Mouse (Mus musculus): ENCODE data around the gene Sphk1.
A peak's percentile ranks its signal among the peaks of the same experiment; 100 is the strongest.
"Not testable (repeated sequence)": the region's sequence is repeated elsewhere in the genome, so short reads cannot be mapped to it uniquely, and the experiment has no call there.

Sphk1 gene

GRCm38 (mm10) chr11:116530187-116531147 lies at the start of gene Sphk1:
Gene Sphk1 (plus strand): TSS chr11:116530925.
- no peak for DNase-seq

- no peak for DNase-seq
Observed at GRCm38 (mm10) chr11:116480975-116481374, 49.8 kb upstream of the Sphk1 start.

DNA sequence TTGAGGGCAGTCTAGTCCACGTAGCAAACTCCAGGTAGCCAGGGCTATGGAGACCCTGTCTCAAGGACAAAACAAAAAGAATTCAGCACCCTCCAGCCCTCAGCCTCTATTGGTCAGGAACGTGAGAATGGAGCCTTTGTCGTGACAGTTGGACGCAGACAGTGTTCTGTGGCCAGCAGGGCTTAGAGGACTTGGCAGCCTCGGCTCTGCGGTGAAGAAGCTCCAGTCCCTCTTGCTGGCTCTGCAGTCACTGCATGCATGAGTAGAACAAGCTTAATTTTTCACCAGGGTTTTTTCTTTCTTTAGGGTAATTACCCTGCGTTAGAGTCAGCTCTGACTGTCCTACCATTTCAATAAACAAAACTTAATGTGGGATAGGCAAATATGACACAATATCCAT lies 48.9 kb upstream of the Sphk1 start:
- DNase-seq = no peak

DNA sequence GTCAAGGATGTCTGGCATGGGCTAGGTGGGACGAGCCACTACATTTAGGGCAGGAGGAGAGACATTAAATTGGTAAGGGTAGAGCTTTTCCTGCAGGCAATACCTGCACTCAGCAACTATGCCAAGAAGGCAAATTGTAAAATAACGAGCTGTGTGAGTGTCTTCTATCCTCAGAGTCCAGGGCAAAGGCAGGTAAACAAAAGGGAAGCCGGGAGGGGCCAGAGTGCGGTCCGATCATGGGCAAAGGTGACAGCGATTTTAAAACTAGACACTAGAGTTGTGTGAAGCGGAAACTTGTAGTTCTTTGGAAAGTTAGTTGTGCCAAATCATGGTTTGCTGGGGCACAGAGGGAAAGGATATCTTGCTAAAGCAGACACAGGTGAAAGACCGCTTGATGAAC lies 46.5 kb upstream of the Sphk1 start:
- DNase-seq = no peak

DNA sequence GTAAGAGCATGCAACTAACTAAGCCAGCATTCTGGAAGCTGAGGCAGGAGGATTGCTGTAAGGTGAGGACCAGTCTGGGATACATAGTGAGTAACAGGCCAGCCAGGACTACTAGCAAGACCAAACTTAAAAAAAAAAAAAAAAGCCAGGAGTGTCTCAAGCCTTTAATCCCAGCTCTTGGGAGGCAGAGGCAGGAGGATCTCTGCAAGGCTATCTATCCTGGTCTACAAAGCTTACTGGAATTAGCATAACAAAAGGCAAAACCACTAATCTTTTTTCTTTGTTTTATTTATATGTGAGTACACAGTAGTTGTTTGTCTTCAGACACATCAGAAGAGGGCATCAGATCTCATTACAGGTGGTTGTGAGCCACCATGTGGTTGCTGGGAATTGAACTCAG lies 42.5 kb upstream of the Sphk1 start:
- DNase-seq = no peak

GRCm38 (mm10) chr11:116488693-116489375 lies 41.9 kb upstream of the Sphk1 start:
- no peak for DNase-seq

DNA sequence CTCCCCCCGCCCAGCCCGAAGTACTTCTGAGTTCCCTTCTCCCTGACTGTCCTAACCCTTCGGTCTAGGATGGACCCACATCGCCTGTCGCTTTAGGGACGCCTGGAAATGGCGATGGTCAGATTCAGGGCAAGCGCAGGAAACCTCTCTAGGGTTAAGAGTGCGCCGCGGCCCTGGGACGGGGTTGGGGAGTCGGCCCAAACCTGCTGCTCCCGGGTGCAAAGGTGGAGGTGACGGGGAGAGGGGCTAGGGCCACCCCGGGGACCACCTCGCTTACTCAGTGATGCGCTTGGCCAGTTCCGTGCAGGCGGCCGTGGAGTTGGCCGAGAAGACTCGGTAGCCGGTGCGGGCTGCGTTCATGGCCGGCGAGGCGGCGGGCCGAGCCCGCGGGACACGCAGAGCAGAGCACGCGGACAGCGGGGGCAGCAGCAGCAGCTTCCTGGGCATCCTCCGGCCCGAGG lies 40.9 kb upstream of the Sphk1 start:
- DNase-seq = no peak

DNA sequence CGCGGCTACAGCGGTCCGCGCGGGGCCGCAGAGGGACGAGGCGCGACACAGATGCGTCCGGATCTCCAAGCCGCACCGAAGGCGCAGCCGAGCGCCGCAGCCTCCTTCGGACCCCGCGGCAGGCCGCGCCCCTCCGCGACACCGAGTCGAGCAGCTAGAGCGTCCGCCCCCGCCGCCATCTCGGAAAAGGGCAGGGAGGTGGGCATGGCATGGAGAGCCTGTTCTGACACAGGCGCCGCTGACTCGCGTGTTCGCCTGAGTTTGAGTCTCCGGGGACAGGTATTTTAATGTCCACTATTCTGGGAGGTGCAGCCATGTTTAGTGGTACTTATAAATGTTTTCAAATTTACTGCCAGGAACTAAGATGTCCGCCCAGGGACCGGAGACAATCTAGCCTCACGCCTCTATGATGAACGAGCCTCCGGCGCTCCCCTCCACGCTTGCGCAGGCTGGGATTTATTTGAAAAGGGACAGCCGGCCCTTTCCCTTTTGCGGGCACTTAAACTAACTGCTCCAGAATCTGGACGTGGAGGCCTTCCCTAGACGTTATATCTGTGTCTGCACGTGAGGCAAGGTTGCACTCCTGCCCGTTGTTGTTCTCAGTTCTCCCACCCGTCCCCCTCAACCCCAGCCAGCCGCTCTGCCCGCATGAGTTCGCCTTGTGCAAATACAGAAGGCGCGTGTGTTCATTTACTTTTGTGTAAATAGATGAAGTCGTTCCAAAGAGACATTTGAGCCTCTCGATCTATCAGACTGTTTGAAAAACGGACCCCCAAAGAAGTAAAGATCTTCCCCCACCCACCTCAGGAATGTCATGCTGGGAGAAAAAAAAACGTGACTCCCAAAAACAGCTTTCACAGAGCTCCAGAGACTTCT lies 40.3 kb upstream of the Sphk1 start:
- peak; percentile 88 for DNase-seq

DNA sequence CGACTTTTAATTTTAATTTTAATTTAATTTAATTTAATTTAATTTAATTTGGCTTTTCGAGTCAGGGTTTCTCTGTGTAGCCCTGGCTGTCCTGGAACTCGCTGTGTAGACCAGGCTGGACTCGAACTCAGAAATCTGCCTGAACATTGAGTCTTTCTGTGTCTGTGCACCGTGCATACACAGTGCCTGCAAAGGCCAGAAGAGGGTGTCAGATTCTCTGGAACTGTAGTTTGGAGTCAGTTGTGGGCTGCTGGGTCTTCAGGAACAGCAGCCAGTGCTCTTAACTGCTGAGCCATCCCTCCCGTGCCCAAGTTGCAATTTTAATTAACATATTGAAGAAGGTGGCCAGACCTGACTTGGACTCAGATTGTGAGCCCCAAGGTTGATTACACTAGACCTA lies 39.4 kb upstream of the Sphk1 start:
- DNase-seq = no peak

DNA sequence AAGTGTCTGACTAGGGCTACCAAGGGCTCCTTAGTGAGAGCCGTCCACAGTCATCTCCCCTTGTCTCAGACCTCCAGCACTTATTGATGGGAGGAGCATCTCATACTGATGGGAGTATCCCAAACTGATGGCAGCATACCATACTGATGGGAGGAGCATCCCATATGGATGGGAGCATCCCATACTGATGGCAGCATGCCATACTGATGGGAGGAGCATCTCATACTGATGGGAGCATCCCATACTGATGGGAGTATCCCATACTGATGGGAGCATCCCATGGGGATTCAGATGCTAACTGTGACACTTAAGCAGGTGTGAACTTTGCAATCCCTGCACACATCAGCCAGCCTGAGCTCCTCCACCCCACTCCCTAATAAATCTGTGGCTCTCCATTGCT lies 38.2 kb upstream of the Sphk1 start:
- DNase-seq = not testable (repeated sequence)

DNA sequence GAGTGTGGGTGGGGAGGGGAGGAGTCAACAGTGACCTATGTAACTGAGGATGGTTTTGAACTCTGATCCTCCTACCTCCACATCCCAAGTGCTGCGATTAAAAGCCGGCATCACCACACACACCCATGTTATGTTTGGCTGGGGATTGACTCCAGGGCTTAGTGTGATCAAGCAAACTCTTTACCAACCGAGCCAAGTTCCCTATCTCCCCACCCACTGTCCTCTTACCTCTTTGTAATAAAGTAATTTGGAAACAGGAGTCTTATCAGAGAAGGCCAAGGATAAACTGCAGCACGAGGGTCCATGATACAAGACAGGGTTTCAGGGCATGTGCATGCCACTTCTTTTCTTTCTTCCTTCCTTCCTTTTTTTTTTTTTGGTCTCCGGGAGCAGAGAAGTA lies 37.5 kb upstream of the Sphk1 start:
- no peak for DNase-seq

DNA sequence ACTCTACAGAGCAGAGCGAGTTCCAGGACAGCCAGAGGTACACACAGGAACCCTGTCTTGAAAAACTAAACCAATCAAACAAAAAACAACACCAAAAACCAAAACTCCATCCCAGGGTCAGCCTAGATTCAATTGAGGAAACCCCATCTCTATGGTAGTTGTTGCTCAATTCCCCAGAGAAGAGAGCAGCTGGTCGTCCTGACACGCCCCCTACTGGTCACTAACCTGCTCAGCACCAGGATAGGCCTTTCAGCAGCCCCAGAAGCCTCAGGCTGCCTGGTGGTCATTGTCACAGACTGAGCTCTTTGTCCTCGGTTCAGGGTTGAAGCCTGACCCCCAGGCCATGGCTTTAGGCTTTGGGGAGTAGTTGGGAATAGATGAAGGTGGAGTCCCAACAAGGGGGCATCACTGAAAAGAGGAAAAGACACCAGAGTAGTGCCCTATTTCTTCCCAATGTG lies 36.9 kb upstream of the Sphk1 start, which contains the start of gene Prpsap1:
Prpsap1 (minus strand) TSS at position 408 of the 458 bp plus-strand sequence.
- DNase-seq = peak; percentile 53

- no peak for DNase-seq
Observed at GRCm38 (mm10) chr11:116494474-116495174, 36.1 kb upstream of the Sphk1 start.

GRCm38 (mm10) chr11:116497313-116497712 lies 33.4 kb upstream of the Sphk1 start:
- DNase-seq = no peak

DNA sequence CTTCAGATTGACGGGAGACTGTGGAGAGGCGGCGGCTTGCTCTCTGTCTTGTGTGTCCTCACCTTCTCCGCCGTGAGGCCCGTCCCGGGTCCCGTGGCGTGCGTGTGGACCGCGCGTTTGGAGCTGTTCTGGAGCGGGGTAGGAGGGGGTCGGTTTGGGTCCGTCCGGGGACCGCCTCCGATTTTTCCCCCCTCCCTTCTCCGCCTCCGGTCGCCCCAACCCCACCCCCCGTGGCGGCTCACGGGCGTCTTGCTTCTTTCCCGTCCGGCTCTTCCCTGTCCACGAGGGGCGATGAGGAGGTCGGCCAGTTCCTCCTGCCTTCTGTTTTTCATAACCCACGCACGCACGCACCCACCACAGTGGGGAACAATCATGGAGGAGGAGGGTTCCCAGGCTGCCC lies 32.1 kb upstream of the Sphk1 start:
- DNase-seq = no peak

DNA sequence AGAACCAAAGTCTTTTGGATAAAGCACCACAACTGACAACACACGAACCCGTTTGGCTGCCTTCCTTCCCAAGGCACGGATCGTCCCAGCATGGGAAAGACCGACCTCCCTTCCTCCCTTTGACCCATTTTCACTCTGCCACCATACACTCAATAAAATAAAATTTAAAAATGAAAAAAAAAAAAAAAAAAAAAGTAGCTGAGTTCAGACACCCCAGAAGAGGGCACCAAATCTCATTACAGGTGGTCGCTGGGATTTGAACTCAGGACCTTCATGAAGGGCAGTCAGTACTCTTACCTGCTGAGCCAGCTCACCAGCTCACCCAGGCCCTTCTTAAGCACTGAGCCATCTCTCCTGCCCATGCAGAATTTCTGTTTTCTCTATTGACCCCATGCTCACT lies 31.7 kb upstream of the Sphk1 start:
- no peak for DNase-seq

GRCm38 (mm10) chr11:116501005-116501746 lies 29.5 kb upstream of the Sphk1 start:
- DNase-seq = peak; percentile 15

- DNase-seq = no peak
Observed at GRCm38 (mm10) chr11:116504516-116504915, 26.2 kb upstream of the Sphk1 start.

DNA sequence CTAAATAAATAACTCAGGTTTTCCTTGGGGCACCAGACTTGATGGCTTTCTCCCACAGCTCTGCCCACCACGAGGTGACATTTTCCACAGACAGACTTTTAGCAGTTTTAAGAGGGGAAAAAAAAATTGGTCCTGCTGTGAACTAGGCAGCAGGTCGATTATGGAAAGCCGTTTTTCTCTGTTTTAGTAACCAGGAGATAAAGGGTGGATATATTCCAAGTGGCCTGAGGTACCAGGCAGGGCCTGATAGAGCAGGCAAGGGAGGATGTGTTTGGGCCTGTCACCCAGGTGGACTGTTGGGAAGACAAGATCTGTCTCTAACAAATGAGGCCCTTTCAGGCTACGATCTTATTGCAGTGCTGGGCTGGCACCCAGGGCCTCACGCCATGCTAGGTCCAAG lies 25.2 kb upstream of the Sphk1 start:
- DNase-seq = no peak

- DNase-seq = no peak
Observed at GRCm38 (mm10) chr11:116506151-116506875, 24.4 kb upstream of the Sphk1 start.

GRCm38 (mm10) chr11:116508689-116509088 lies 22.0 kb upstream of the Sphk1 start:
- no peak for DNase-seq
